Mouse (Mus musculus) gastrocnemius, postnatal 36 days (tissue): Measurements from ENCODE around the gene Pianp. TPM values are rescaled to one million over a fixed set of nuclear protein-coding genes. Genes with fewer than 3 reads are reported as not detected.

Source experiments
- total RNA-seq, 2 experiments: library from RNA; stranded (reverse); gene quantifications; 2 replicates each; pipeline ENCODE4 v1.2.3; 2021

Gene Pianp
- total RNA-seq, 2 experiments from 2014 or later, result 0.10 to 1.3 TPM

Other genes with a start within 250 kb of the Pianp start
- gene Gm45234, start 240.7 kb upstream of the Pianp start, total RNA-seq, result under 1 TPM in 1 of 2 experiments, not detected in 1; 0.08 TPM
- gene Atn1, start 240.2 kb upstream of the Pianp start, total RNA-seq, result 10 to 100 TPM; 38.3 to 40.7 TPM
- gene Eno2, start 227.0 kb upstream of the Pianp start, total RNA-seq, result 1 to 10 TPM; 1.4 to 1.8 TPM
- gene Lrrc23, start 217.0 kb upstream of the Pianp start, total RNA-seq, result under 1 TPM in 1 of 2 experiments, not detected in 1; 0.18 TPM
- gene Spsb2, start 188.0 kb upstream of the Pianp start, total RNA-seq, result 1 to 10 TPM; 2.3 to 2.5 TPM
- gene Tpi1, start 182.4 kb upstream of the Pianp start, total RNA-seq, result 1,000 to 10,000 TPM; 2,608 to 3,105 TPM
- 10 to 100 TPM; 41.7 to 43.2 TPM for gene Usp5, start 167.2 kb upstream of the Pianp start, total RNA-seq
- gene Cdca3, start 167.1 kb upstream of the Pianp start, total RNA-seq, result 1 to 10 TPM; 1.5 to 1.8 TPM
- 1 to 10 TPM; 1.2 to 1.6 TPM for gene Gnb3, start 156.4 kb upstream of the Pianp start, total RNA-seq
- gene P3h3, start 138.9 kb upstream of the Pianp start, total RNA-seq, result 1 to 10 TPM; 7.5 to 7.9 TPM
- gene Gpr162, start 132.7 kb upstream of the Pianp start, total RNA-seq, result under 1 TPM; 0.12 to 0.23 TPM
- gene Cd4, start 108.5 kb upstream of the Pianp start, total RNA-seq, result 1 to 10 TPM in 1 of 2 experiments, not detected in 1; 2.8 TPM
- gene Lag3, start 85.0 kb upstream of the Pianp start, total RNA-seq, result under 1 TPM in 1 of 2 experiments, not detected in 1; 0.25 TPM
- 100 to 1,000 TPM; 101 to 129 TPM for gene Ptms, start 76.6 kb upstream of the Pianp start, total RNA-seq
- 100 to 1,000 TPM; 201 to 209 TPM for gene Mlf2, start 65.3 kb upstream of the Pianp start, total RNA-seq
- 100 to 1,000 TPM in 1 of 2 experiments, 10 to 100 TPM in 1; 98.3 to 107 TPM for gene Cops7a, start 31.2 kb upstream of the Pianp start, total RNA-seq
- 10 to 100 TPM; 20.3 to 22.8 TPM for gene Zfp384, start 12.5 kb downstream of the Pianp start, total RNA-seq
- gene Ing4, start 43.1 kb downstream of the Pianp start, total RNA-seq, result 10 to 100 TPM; 26.4 to 31.1 TPM
- 1 to 10 TPM; 2.5 to 2.7 TPM for gene Acrbp, start 53.0 kb downstream of the Pianp start, total RNA-seq
- not detected for gene Lpar5, start 71.2 kb downstream of the Pianp start, total RNA-seq
- gene Chd4, start 99.3 kb downstream of the Pianp start, total RNA-seq, result 10 to 100 TPM; 67.6 to 72.2 TPM
- gene Nop2, start 135.2 kb downstream of the Pianp start, total RNA-seq, result 10 to 100 TPM; 14.6 to 19.0 TPM
- gene Iffo1, start 148.5 kb downstream of the Pianp start, total RNA-seq, result 10 to 100 TPM; 11.6 to 12.3 TPM
- over 10,000 TPM; 11,568 to 13,182 TPM for gene Gapdh, start 169.8 kb downstream of the Pianp start, total RNA-seq
- 10 to 100 TPM in 1 of 2 experiments, 1 to 10 TPM in 1; 8.0 to 13.7 TPM for gene Ncapd2, start 195.0 kb downstream of the Pianp start, total RNA-seq
- gene Mrpl51, start 195.1 kb downstream of the Pianp start, total RNA-seq, result 100 to 1,000 TPM; 212 to 225 TPM
- 10 to 100 TPM; 16.6 to 17.4 TPM for gene Vamp1, start 218.9 kb downstream of the Pianp start, total RNA-seq
- 1 to 10 TPM; 2.1 to 2.3 TPM for gene Tapbpl, start 235.2 kb downstream of the Pianp start, total RNA-seq
- 1 to 10 TPM in 1 of 2 experiments, under 1 TPM in 1; 0.57 to 1.5 TPM for gene Cd27, start 240.3 kb downstream of the Pianp start, total RNA-seq